Mouse (Mus musculus) embryonic fibroblast, embryonic 13.5 days (primary cell): ENCODE data around the gene Maml2.

Experiments used
- CTCF ChIP-seq: IDR thresholded peaks from 2 replicates; pipeline ENCODE4 v1.5.1; 2011; ENCODE audit warnings: mild to moderate bottlenecking, control low read depth, low read length, moderate library complexity, borderline replicate concordance; ENCODE audit not compliant: insufficient read depth
- POLR2A ChIP-seq: IDR thresholded peaks from 2 replicates; pipeline ENCODE4 v1.6.1; 2011; ENCODE audit warnings: low read depth, mild to moderate bottlenecking, control low read depth, low read length, moderate library complexity

- no peak for TF ChIP-seq CTCF
- no peak for TF ChIP-seq POLR2A
Measured at GRCm38 (mm10) chr9:13273219-13273618, 24.5 kb upstream of the Maml2 start.
